ENCODE assay signal across 13 mouse cellular contexts in genomic region chr12:99335628-99336027, GRCm38 (mm10).
DNase-seq lines count a peak whose midpoint lies in the region; ATAC-seq and TF ChIP-seq lines count a peak whose summit lies in the region.
"Had no signal": no experiment of that assay in that cellular context is flagged by ENCODE, and none has a peak within 500 bp of the region (broad histone marks: within the 10 kb centered on the region; RNA-seq: fewer than 3 reads in every experiment).

No protein-coding gene starts in this region.

- intact Hi-C loops in heart, adult 2 months (cut with DNase I) = loop anchor here (2.0 to 5.0 kb wide), 3 partner anchors 57 to 239 kb away; no protein-coding TSS in a partner anchor
- intact Hi-C loops in heart, postnatal 10 days (cut with DNase I) = loop anchor here (2.0 to 5.0 kb wide), 2 partner anchors 57 to 118 kb away; no protein-coding TSS in a partner anchor
- intact Hi-C loops in left cerebral cortex, adult 2 months (cut with DNase I) = loop anchor here (5.0 kb wide), 1 partner anchor 98 kb away; no protein-coding TSS in a partner anchor

- no peaks in the 10 kb centered on the region for H3K27me3 ChIP-seq in heart, adult 2 months (ENCODE audit: control insufficient read depth, insufficient read depth, low read length)
- no peaks in the 10 kb centered on the region for H3K27me3 ChIP-seq in limb, embryonic 14.5 days (ENCODE audit: control insufficient read depth, insufficient read depth, low read length)
- H3K27me3 ChIP-seq in limb, embryonic 10.5 days (ENCODE audit: low read depth, poor library complexity, severe bottlenecking) = no peaks in the 10 kb centered on the region
- H3K27me3 ChIP-seq in embryonic facial prominence, embryonic 15.5 days = no peaks in the 10 kb centered on the region
- H3K27me3 ChIP-seq: heart, embryonic 12.5 days; neural tube, embryonic 12.5 days had no signal

- H3K9me3 ChIP-seq in limb, embryonic 14.5 days (ENCODE audit: control insufficient read depth, low read length) = no peaks in the 10 kb centered on the region
- H3K9me3 ChIP-seq in limb, embryonic 10.5 days (replicated peaks) = no peaks in the 10 kb centered on the region
- H3K9me3 ChIP-seq in embryonic facial prominence, embryonic 15.5 days (replicated peaks) = no peaks in the 10 kb centered on the region
- H3K9me3 ChIP-seq: heart, embryonic 12.5 days; neural tube, embryonic 12.5 days had no signal

- 0 out of 2 replicates have a peak, but pooled peaks have one; percentile 29 for TF ChIP-seq EP300 in heart, adult 2 months (IDR thresholded peaks at IDR 0.05; ENCODE audit: insufficient read depth, low read depth, low read length)

- no peak for TF ChIP-seq POLR2A in heart, adult 2 months (IDR thresholded peaks at IDR 0.05; ENCODE audit: insufficient read depth, low read depth, low read length)
- TF ChIP-seq POLR2A in limb, embryonic 14.5 days (IDR thresholded peaks at IDR 0.05; ENCODE audit: borderline replicate concordance, extremely low read depth, insufficient read depth, insufficient read length) = no peak

- no peak overlapping the region for H3K9ac ChIP-seq in heart, adult 2 months (ENCODE audit: low read depth, low read length)
- no peak overlapping the region for H3K9ac ChIP-seq in limb, embryonic 14.5 days (ENCODE audit: low read depth, low read length, severe bottlenecking)
- H3K9ac ChIP-seq in embryonic facial prominence, embryonic 15.5 days = no peak overlapping the region
- H3K9ac ChIP-seq: lung, embryonic 14.5 days; neural tube, embryonic 12.5 days had no signal

- H3K4me3 ChIP-seq in heart, adult 2 months = no peak overlapping the region
- H3K4me3 ChIP-seq in limb, embryonic 14.5 days (replicated peaks; ENCODE audit: low read length) = no peak overlapping the region
- no peak overlapping the region for H3K4me3 ChIP-seq in limb, embryonic 10.5 days
- no peak overlapping the region for H3K4me3 ChIP-seq in embryonic facial prominence, embryonic 15.5 days (replicated peaks)
- H3K4me3 ChIP-seq in left cerebral cortex, adult 2 months = no peak overlapping the region
- H3K4me3 ChIP-seq: heart, embryonic 12.5 days; neural tube, embryonic 12.5 days had no signal

- no peak for ATAC-seq in limb, embryonic 14.5 days (ENCODE audit: low FRiP score, low read depth)
- no peak for ATAC-seq in embryonic facial prominence, embryonic 15.5 days (ENCODE audit: insufficient number of reproducible peaks, low FRiP score, low TSS enrichment, low read depth)
- ATAC-seq: activated CD4-positive, CD25-positive, alpha-beta regulatory T cell, adult 4 months had no signal

- TF ChIP-seq CTCF in heart, adult 2 months (IDR thresholded peaks at IDR 0.05) = no peak
- TF ChIP-seq CTCF in left cerebral cortex, adult 2 months (IDR thresholded peaks at IDR 0.05) = no peak

- peaks cover 3% of the 10 kb centered on the region; the same call in 1 of the 2 replicates for H3K79me2 ChIP-seq in heart, adult 2 months (replicated peaks; ENCODE audit: control insufficient read depth, insufficient read depth, low read length)

- peak overlapping the region; percentile 81 for H3K27ac ChIP-seq in heart, adult 2 months
- 0 out of 2 replicates have a peak overlapping the region, but pooled peaks have one; percentile 39 for H3K27ac ChIP-seq in limb, embryonic 14.5 days (replicated peaks; ENCODE audit: low read depth, low read length)
- no peak overlapping the region for H3K27ac ChIP-seq in limb, embryonic 10.5 days
- peak overlapping the region; percentile 81; the same call in 1 of the 2 replicates for H3K27ac ChIP-seq in embryonic facial prominence, embryonic 15.5 days (replicated peaks)
- no peak overlapping the region; the same call in 1 of the 2 replicates for H3K27ac ChIP-seq in left cerebral cortex, adult 2 months

- peak; percentile 33 to 40 for DNase-seq in cerebellum, postnatal 10 days
- DNase-seq in cerebellum, postnatal 4 days (ENCODE audit: low spot score in 2 of 2) = no peak
- DNase-seq in heart, adult 2 months = no peak
- DNase-seq in heart, postnatal 10 days = no peak
- no peak for DNase-seq in limb, embryonic 14.5 days (ENCODE audit: low spot score)
- DNase-seq in limb, embryonic 10.5 days (ENCODE audit: low spot score) = no peak
- no peak for DNase-seq in left cerebral cortex, adult 2 months (ENCODE audit: extremely low spot score in 1 of 2, low spot score in 2 of 2)
- DNase-seq: thymus, postnatal 36 days had no signal

- H3K36me3 ChIP-seq in heart, adult 2 months (ENCODE audit: control insufficient read depth, insufficient read depth, low read length) = peaks cover 16% of the 10 kb centered on the region
- peaks cover 20% of the 10 kb centered on the region; the same call in 1 of the 2 replicates for H3K36me3 ChIP-seq in limb, embryonic 14.5 days (ENCODE audit: control insufficient read depth, insufficient read depth, low read length)
- H3K36me3 ChIP-seq in limb, embryonic 10.5 days = peaks cover 29% of the 10 kb centered on the region
- no peaks in the 10 kb centered on the region for H3K36me3 ChIP-seq in embryonic facial prominence, embryonic 15.5 days

- H3K4me1 ChIP-seq in heart, adult 2 months (ENCODE audit: control insufficient read depth, insufficient read depth, low read length) = peaks cover 21% of the 10 kb centered on the region
- H3K4me1 ChIP-seq in limb, embryonic 14.5 days (ENCODE audit: control insufficient read depth, insufficient read depth, low read length) = peaks cover 58% of the 10 kb centered on the region
- H3K4me1 ChIP-seq in limb, embryonic 10.5 days = peaks cover 63% of the 10 kb centered on the region
- H3K4me1 ChIP-seq in embryonic facial prominence, embryonic 15.5 days = peaks cover 50% of the 10 kb centered on the region

- H3K4me2 ChIP-seq in limb, embryonic 14.5 days (replicated peaks; ENCODE audit: low read depth, low read length, severe bottlenecking) = no peak overlapping the region
- H3K4me2 ChIP-seq in embryonic facial prominence, embryonic 15.5 days (replicated peaks) = no peak overlapping the region
- H3K4me2 ChIP-seq: lung, embryonic 14.5 days had no signal

- 56% methylated on average over 9 of the region's 9 CpGs for WGBS in heart, adult 2 months
- WGBS in limb, embryonic 14.5 days = 64% methylated on average over 9 of the region's 9 CpGs
- WGBS in limb, embryonic 10.5 days = 84% methylated on average over 9 of the region's 9 CpGs
- WGBS in embryonic facial prominence, embryonic 15.5 days = 67% methylated on average over 9 of the region's 9 CpGs

Comparison
In these comparisons a context has a peak if more than half of its experiments do, and no peak if none do; other contexts are left out.
1. DNase-seq: peak in cerebellum, postnatal 10 days (2 of 2); none in cerebellum, postnatal 4 days (0 of 2), heart, adult 2 months (0 of 2), heart, postnatal 10 days (0 of 2), limb, embryonic 14.5 days (single experiment), limb, embryonic 10.5 days (single experiment) and left cerebral cortex, adult 2 months (0 of 2).
2. H3K27ac ChIP-seq: peak in heart, adult 2 months (single experiment), limb, embryonic 14.5 days (single experiment) and embryonic facial prominence, embryonic 15.5 days (single experiment); none in limb, embryonic 10.5 days (single experiment) and left cerebral cortex, adult 2 months (single experiment).